Mouse (Mus musculus) monocyte, adult 5-6 weeks (primary cell): ENCODE data around the gene Gm5142. TPM values are rescaled to one million over a fixed set of nuclear protein-coding genes. Genes with fewer than 3 reads are reported as not detected.

ENCODE experiments used
- total RNA-seq: library from RNA; stranded (forward); fragments of 200-1000, 200-491, 200-594 nt; gene quantifications from 3 replicates; pipeline ENCODE4 v1.2.3, GENCODE M21; 2017

Gm5142 gene
- total RNA-seq, 1 experiment from 2014 or later: not detected

Other genes with a start within 250 kb of the Gm5142 start
- gene 1700129C05Rik, start 35.9 kb downstream of the Gm5142 start, total RNA-seq: not detected in 3 replicates
- 19.5 to 35.3 TPM (median 34.1 TPM) in 3 replicates for gene Rcbtb1, start 22.5 kb upstream of the Gm5142 start, total RNA-seq
- 2.9 to 8.8 TPM (median 3.2 TPM) in 3 replicates for gene Gm6904, start 81.5 kb upstream of the Gm5142 start, total RNA-seq
- 27.5 to 39.3 TPM (median 31.4 TPM) in 3 replicates for gene Phf11a, start 118.8 kb upstream of the Gm5142 start, total RNA-seq
- gene Phf11b, start 162.6 kb upstream of the Gm5142 start, total RNA-seq: 104 to 128 TPM (median 110 TPM) in 3 replicates
- gene Phf11d, start 186.7 kb upstream of the Gm5142 start, total RNA-seq: 22.6 to 35.8 TPM (median 26.2 TPM) in 3 replicates
- gene Phf11c, start 216.6 kb upstream of the Gm5142 start, total RNA-seq: 2.9 to 6.6 TPM (median 6.6 TPM) in 3 replicates